Mouse (Mus musculus) myocyte (in vitro differentiated cells): Measurements from ENCODE around the gene Tecpr1. TPM values are rescaled to one million over a fixed set of nuclear protein-coding genes. Genes with fewer than 3 reads are reported as not detected.

Experiments used
- H3K27me3 ChIP-seq: one replicate; pipeline ENCODE4 v1.6.1; 2011; ENCODE audit not compliant: control insufficient read depth, insufficient read depth, insufficient read length
- H3K36me3 ChIP-seq: one replicate; pipeline ENCODE4 v1.6.1; 2011; ENCODE audit not compliant: control insufficient read depth, insufficient read depth
- H3K4me2 ChIP-seq: one replicate; pipeline ENCODE4 v1.6.1; 2011; ENCODE audit warnings: low read depth, control low read depth
- H3K4me3 ChIP-seq: one replicate; pipeline ENCODE4 v1.5.1; 2011; ENCODE audit warnings: mild to moderate bottlenecking, control low read depth, moderate library complexity
- H3K79me2 ChIP-seq: one replicate; pipeline ENCODE4 v1.6.1; 2011; ENCODE audit not compliant: control insufficient read depth, insufficient read depth
- H3ac ChIP-seq: one replicate; pipeline ENCODE4 v1.6.1; 2011; ENCODE audit not compliant: control insufficient read depth, insufficient read length
- CEBPB ChIP-seq: IDR thresholded peaks from 2 replicates; pipeline ENCODE4 v1.6.1; 2011; ENCODE audit warnings: mild to moderate bottlenecking, moderate library complexity; ENCODE audit not compliant: poor library complexity, insufficient read depth, severe bottlenecking
- E2F4 ChIP-seq: IDR thresholded peaks from one replicate; pipeline ENCODE4 v1.6.1; 2011; ENCODE audit warnings: mild to moderate bottlenecking, control low read depth, moderate library complexity; ENCODE audit not compliant: insufficient read depth
- MAX ChIP-seq: IDR thresholded peaks from one replicate; pipeline ENCODE4 v1.6.1; 2011; ENCODE audit warnings: low read depth, mild to moderate bottlenecking, control low read depth
- MYOD1 ChIP-seq, 3 experiments: IDR thresholded peaks; one replicate each; pipeline ENCODE4 v1.6.1; 2011; ENCODE audit warnings: control low read depth in 2 of 3, low read depth in 2 of 3, mild to moderate bottlenecking in 2 of 3, moderate library complexity in 1 of 3; ENCODE audit not compliant: insufficient read length in 2 of 3, control insufficient read depth in 1 of 3
- MYOG ChIP-seq, 3 experiments: IDR thresholded peaks; one replicate each; pipeline ENCODE4 v1.6.1; 2011; ENCODE audit warnings: control low read depth in 2 of 3, low read depth in 2 of 3, mild to moderate bottlenecking in 2 of 3; ENCODE audit not compliant: insufficient read length in 2 of 3, control insufficient read depth in 1 of 3, insufficient read depth in 1 of 3
- POLR2A ChIP-seq: IDR thresholded peaks from one replicate; pipeline ENCODE4 v1.6.1; 2011; ENCODE audit warnings: low read depth, mild to moderate bottlenecking, control low read depth, moderate library complexity; ENCODE audit not compliant: insufficient read length
- POLR2AphosphoS2 ChIP-seq: IDR thresholded peaks from one replicate; pipeline ENCODE4 v1.6.1; 2011; ENCODE audit warnings: low read depth, control low read depth; ENCODE audit not compliant: insufficient read length
- REST ChIP-seq: IDR thresholded peaks from one replicate; pipeline ENCODE4 v1.6.1; 2011; ENCODE audit warnings: mild to moderate bottlenecking, control low read depth, moderate library complexity; ENCODE audit not compliant: insufficient read depth, insufficient read length
- SRF ChIP-seq: IDR thresholded peaks from one replicate; pipeline ENCODE4 v1.6.1; 2011; ENCODE audit warnings: low read depth; ENCODE audit not compliant: control insufficient read depth, insufficient read length
- TCF12 ChIP-seq: IDR thresholded peaks from one replicate; pipeline ENCODE4 v1.6.1; 2011; ENCODE audit warnings: mild to moderate bottlenecking, control low read depth; ENCODE audit not compliant: poor library complexity, insufficient read depth, severe bottlenecking
- TCF3 ChIP-seq: IDR thresholded peaks from one replicate; pipeline ENCODE4 v1.6.1; 2011; ENCODE audit warnings: low read depth, control low read depth; ENCODE audit not compliant: insufficient read length
- USF1 ChIP-seq: IDR thresholded peaks from one replicate; pipeline ENCODE4 v1.6.1; 2011; ENCODE audit warnings: low read depth, mild to moderate bottlenecking, control low read depth, moderate library complexity
- polyA plus RNA-seq: library from polyadenylated mRNA; unstranded; fragments of >200 nt; fragmentation: generic; extraction: Trizol; gene quantifications from one replicate; pipeline ENCODE4 v1.2.1, GENCODE M21; 2012; ENCODE audit warnings: missing spikeins

Tecpr1 gene
- polyA plus RNA-seq, 1 experiment: 19.2 TPM

DNA sequence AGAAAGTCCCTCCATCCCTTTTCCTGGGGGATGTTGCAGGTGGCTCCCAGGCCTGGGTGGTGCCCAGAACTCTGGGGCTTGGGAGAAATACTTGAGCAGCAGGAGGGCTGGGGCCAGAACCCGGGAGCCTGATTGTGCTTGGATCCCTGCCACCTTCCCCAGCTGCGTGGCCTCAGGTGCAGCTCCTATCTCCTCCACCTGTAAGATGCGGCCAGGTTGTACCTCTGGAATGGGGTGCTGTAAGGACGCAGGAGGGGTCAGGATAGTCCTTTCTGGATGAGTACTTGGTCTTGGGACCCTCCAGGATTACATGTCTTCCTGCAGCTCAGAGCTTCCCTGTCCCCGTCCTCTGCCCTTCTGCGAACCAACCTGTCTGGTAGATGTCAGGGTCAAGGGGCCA, 35.8 kb upstream of the Tecpr1 start:
- Histone ChIP-seq H3K4me3 (peak overlapping the region; percentile 95), H3ac (no peak overlapping the region), H3K79me2 (peaks cover 75% of the 10 kb centered on the region), H3K4me2 (peak overlapping the region; percentile 98), H3K27me3 (no peaks in the 10 kb centered on the region), H3K36me3 (peaks cover 11% of the 10 kb centered on the region)
- no peak for TF ChIP-seq MYOG (IDR thresholded peaks at IDR 0.05; ENCODE audit: control insufficient read depth in 1 of 3, insufficient read depth in 1 of 3, insufficient read length in 2 of 3, low read depth in 2 of 3)
- TF ChIP-seq MYOD1 (IDR thresholded peaks at IDR 0.05; ENCODE audit: control insufficient read depth in 1 of 3, insufficient read length in 2 of 3, low read depth in 2 of 3): no peak
- peak; percentile 69 for TF ChIP-seq POLR2AphosphoS2
- TF ChIP-seq E2F4: no peak

DNA sequence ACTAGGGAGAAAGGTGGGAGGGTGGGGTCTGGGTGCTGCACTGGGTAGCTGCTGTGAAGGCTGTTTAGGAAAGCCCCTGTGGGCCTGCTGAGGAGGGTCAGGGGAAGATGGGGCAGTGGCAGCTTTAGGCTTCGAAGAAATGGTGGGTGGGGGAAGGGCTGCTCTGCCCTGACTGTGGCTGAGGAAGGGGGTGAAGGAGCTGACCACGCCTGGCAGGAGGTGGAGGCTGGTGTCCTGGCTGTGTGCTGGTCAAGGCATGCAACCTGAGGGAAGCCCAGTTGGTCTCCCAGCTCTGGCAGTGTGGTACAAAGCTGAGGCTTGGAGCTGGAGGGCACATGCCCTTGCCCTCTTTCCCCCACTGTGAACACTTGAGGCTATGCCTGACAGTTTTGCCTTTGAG, 35.3 kb upstream of the Tecpr1 start:
- Histone ChIP-seq H3K27me3 (no peaks in the 10 kb centered on the region), H3ac (no peak overlapping the region), H3K79me2 (peaks cover 73% of the 10 kb centered on the region), H3K4me2 (peak overlapping the region; percentile 98), H3K4me3 (peak overlapping the region; percentile 95), H3K36me3 (peaks cover 11% of the 10 kb centered on the region)
- TF ChIP-seq MAX (no peak), POLR2A (peak; percentile 28), MYOD1 (IDR thresholded peaks at IDR 0.05; ENCODE audit: control insufficient read depth in 1 of 3, insufficient read length in 2 of 3, low read depth in 2 of 3) (peak in 1 of 3 experiments; percentile 6), POLR2AphosphoS2 (peak; percentile 70)

DNA sequence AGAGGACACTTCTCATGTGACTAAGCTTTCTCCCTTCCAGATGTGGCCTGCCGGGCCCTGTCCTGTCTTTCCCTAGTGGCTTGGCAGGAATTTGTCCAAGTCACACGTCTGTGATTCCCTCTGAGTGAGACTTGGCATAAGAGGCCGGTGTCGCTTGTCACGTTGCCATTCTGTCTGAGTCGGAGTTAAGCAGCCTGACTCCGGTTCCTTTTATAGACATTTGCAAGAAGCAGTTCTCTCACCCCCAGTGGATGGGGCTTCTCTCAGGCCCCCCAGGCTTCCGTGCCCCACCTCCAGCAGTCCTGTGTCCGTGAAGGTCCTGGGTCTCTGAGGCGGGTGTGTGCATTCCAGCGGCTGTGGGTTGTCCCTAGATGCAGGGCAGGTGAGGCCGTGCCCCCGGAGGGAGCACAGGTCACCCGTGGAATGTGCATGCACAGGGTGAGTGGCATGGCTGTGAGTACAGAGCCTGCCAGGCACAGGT, 34.8 kb upstream of the Tecpr1 start:
- no peak for TF ChIP-seq MAX
- TF ChIP-seq CEBPB: no peak
- TF ChIP-seq POLR2AphosphoS2: no peak
- TF ChIP-seq TCF3: no peak
- no peak for TF ChIP-seq MYOG (IDR thresholded peaks at IDR 0.05; ENCODE audit: control insufficient read depth in 1 of 3, insufficient read depth in 1 of 3, insufficient read length in 2 of 3, low read depth in 2 of 3)
- TF ChIP-seq SRF: no peak
- TF ChIP-seq TCF12: no peak
- no peak for TF ChIP-seq MYOD1 (IDR thresholded peaks at IDR 0.05; ENCODE audit: control insufficient read depth in 1 of 3, insufficient read length in 2 of 3, low read depth in 2 of 3)
- no peak for TF ChIP-seq POLR2A
- TF ChIP-seq USF1: no peak
- TF ChIP-seq E2F4: no peak
- no peak for TF ChIP-seq REST
- H3ac ChIP-seq: no peak overlapping the region
- H3K27me3 ChIP-seq: no peaks in the 10 kb centered on the region
- peak overlapping the region; percentile 95 for H3K4me3 ChIP-seq
- peaks cover 11% of the 10 kb centered on the region for H3K36me3 ChIP-seq
- peak overlapping the region; percentile 98 for H3K4me2 ChIP-seq
- peaks cover 69% of the 10 kb centered on the region for H3K79me2 ChIP-seq

DNA sequence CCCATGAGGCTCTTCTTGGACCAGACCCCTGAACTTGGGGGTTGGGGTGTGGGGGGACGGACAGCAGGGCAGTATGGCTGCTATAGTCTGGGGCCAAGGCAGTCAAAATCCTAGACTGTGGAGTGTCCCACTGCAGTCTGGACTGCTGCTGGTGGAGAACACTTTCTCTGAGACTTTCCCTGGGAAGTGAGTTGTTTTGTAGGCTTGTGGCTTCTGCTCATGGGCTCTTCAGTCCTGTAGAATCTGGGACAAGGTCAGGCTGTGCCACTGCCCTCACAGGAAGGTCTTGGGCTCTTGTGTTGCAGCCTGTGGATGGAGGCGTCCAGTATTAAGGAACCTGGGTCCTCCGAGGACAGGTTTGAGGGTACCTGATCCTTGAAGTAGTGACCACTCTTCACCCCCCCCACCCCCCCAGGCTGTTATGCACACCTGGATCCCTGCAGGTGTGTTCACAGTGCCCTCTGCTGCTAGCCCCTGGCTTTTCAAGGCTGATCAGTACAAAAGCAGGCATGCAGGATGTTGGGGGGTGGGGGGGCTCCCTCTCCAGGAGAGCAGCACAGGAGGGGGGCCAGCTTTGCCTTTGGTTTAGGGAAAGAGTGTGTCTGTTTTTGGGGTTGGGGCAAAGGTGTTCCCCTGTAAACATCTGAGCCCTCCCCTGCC, 34.2 kb upstream of the Tecpr1 start:
- H3K4me2 ChIP-seq: peak overlapping the region; percentile 98
- TF ChIP-seq TCF3: no peak
- no peak for TF ChIP-seq TCF12
- TF ChIP-seq REST: no peak
- TF ChIP-seq MYOD1 (IDR thresholded peaks at IDR 0.05; ENCODE audit: control insufficient read depth in 1 of 3, insufficient read length in 2 of 3, low read depth in 2 of 3): no peak
- TF ChIP-seq E2F4: no peak
- TF ChIP-seq MAX: no peak
- no peak for TF ChIP-seq POLR2AphosphoS2
- no peak for TF ChIP-seq POLR2A
- no peak for TF ChIP-seq CEBPB
- no peak for TF ChIP-seq SRF
- TF ChIP-seq MYOG (IDR thresholded peaks at IDR 0.05; ENCODE audit: control insufficient read depth in 1 of 3, insufficient read depth in 1 of 3, insufficient read length in 2 of 3, low read depth in 2 of 3): no peak
- no peak for TF ChIP-seq USF1

DNA sequence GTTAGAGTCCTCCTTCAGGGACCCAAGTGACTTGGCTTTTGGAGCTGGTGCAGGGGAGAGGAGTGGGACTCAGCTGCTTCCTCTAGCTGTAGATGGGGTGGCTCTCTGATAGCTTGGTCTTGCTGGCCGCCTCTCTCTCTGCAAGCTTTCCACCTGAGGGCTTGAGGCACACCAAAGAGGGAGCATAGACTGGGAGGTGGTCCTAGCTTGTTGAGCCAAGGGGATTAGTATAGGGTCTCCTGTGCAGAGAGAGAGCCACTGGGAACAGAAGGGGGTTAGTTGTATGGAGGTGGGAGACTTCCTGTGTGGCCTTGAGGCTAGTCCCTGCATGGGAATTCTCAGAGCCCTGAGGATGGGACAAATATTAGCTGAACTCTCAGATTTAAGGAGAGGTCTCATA, 33.5 kb upstream of the Tecpr1 start:
- Histone ChIP-seq H3K27me3 (no peaks in the 10 kb centered on the region), H3ac (peak overlapping the region; percentile 31), H3K4me3 (peak overlapping the region; percentile 95)

More for the DNA sequence above, 34.2 kb upstream of the Tecpr1 start:
- Histone ChIP-seq H3K27me3 (no peaks in the 10 kb centered on the region), H3K4me3 (peak overlapping the region; percentile 95), H3K36me3 (peaks cover 11% of the 10 kb centered on the region), H3ac (no peak overlapping the region), H3K79me2 (peaks cover 67% of the 10 kb centered on the region)

More for the DNA sequence above, 33.5 kb upstream of the Tecpr1 start:
- TF ChIP-seq POLR2A (no peak), SRF (no peak), CEBPB (no peak), POLR2AphosphoS2 (no peak), REST (no peak), USF1 (no peak), TCF3 (no peak), MAX (no peak), E2F4 (no peak), TCF12 (no peak), MYOG (IDR thresholded peaks at IDR 0.05; ENCODE audit: control insufficient read depth in 1 of 3, insufficient read depth in 1 of 3, insufficient read length in 2 of 3, low read depth in 2 of 3) (no peak), MYOD1 (IDR thresholded peaks at IDR 0.05; ENCODE audit: control insufficient read depth in 1 of 3, insufficient read length in 2 of 3, low read depth in 2 of 3) (no peak)
- peaks cover 63% of the 10 kb centered on the region for H3K79me2 ChIP-seq
- H3K36me3 ChIP-seq: peaks cover 11% of the 10 kb centered on the region
- peak overlapping the region; percentile 98 for H3K4me2 ChIP-seq
